14 mouse cellular contexts compared by ENCODE assay signal in the genomic region with DNA sequence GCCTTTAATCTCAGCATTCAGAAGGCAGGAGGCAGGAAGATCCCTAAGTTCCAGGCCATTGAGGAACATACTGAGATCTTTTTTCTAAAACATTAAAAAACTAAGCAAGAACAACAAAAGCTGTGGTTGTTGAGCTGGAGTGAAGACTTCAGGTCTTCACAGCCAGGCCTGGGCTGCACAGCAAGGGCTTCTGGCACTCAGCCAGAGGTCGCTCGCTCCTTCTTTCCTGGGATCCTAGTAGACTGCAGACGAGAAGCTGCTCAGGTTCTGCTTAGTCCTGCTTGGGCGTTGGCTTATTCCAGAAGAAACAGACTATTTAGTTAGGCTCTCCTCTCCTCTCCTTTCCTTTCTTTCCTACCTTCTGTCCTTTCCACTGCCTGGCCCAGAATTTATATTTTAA. TPM values are rescaled to one million over a fixed set of nuclear protein-coding genes. Genes with fewer than 3 reads are reported as not detected.
DNase-seq lines count a peak whose midpoint lies in the region; ATAC-seq and TF ChIP-seq lines count a peak whose summit lies in the region.
"Had no signal": no experiment of that assay in that cellular context is flagged by ENCODE, and none has a peak within 500 bp of the region (broad histone marks: within the 10 kb centered on the region; RNA-seq: fewer than 3 reads in every experiment).

No protein-coding gene starts in this region.

- no peak overlapping the region for H3K27ac ChIP-seq in heart, postnatal 0 days (ENCODE audit: low read depth)
- H3K27ac ChIP-seq in heart, embryonic 10.5 days = no peak overlapping the region
- H3K27ac ChIP-seq in lung, postnatal 0 days (ENCODE audit: low read length) = no peak overlapping the region
- H3K27ac ChIP-seq in kidney, postnatal 0 days = no peak overlapping the region
- H3K27ac ChIP-seq in forebrain, embryonic 10.5 days = no peak overlapping the region
- H3K27ac ChIP-seq: embryonic facial prominence, embryonic 15.5 days; macrophage had no signal

- 31% methylated on average over 4 of the region's 4 CpGs for WGBS in heart, postnatal 0 days
- 66% methylated on average over 4 of the region's 4 CpGs for WGBS in heart, embryonic 10.5 days
- WGBS in lung, postnatal 0 days = 43% methylated on average over 4 of the region's 4 CpGs
- 57% methylated on average over 4 of the region's 4 CpGs for WGBS in kidney, postnatal 0 days
- WGBS in forebrain, embryonic 10.5 days = 93% methylated on average over 4 of the region's 4 CpGs

- TF ChIP-seq EP300 in heart, postnatal 0 days (IDR thresholded peaks at IDR 0.05; ENCODE audit: low read depth) = no peak
- TF ChIP-seq EP300 in lung, postnatal 0 days (IDR thresholded peaks at IDR 0.05) = no peak

- peaks cover 4% of the 10 kb centered on the region; the same call in 1 of the 2 replicates for H3K4me1 ChIP-seq in heart, postnatal 0 days (ENCODE audit: control insufficient read depth, insufficient read depth)
- H3K4me1 ChIP-seq in heart, embryonic 10.5 days = 0 out of 2 replicates have a peak, but pooled peaks cover 3% of the 10 kb centered on the region
- peaks cover 3% of the 10 kb centered on the region; the same call in 1 of the 2 replicates for H3K4me1 ChIP-seq in lung, postnatal 0 days (ENCODE audit: insufficient read depth, low read depth, low read length)
- H3K4me1 ChIP-seq in kidney, postnatal 0 days (replicated peaks; ENCODE audit: insufficient read depth, low read length) = no peaks in the 10 kb centered on the region
- no peaks in the 10 kb centered on the region; the same call in 1 of the 2 replicates for H3K4me1 ChIP-seq in forebrain, embryonic 10.5 days

- H3K4me3 ChIP-seq in heart, postnatal 0 days (ENCODE audit: low read depth, low read length) = no peak overlapping the region
- H3K4me3 ChIP-seq in heart, embryonic 10.5 days = no peak overlapping the region
- no peak overlapping the region for H3K4me3 ChIP-seq in lung, postnatal 0 days (ENCODE audit: low read depth, low read length)
- no peak overlapping the region for H3K4me3 ChIP-seq in kidney, postnatal 0 days (replicated peaks; ENCODE audit: low read depth, low read length)
- H3K4me3 ChIP-seq in forebrain, embryonic 10.5 days = no peak overlapping the region
- H3K4me3 ChIP-seq: embryonic facial prominence, embryonic 15.5 days had no signal

- H3K9me3 ChIP-seq in heart, postnatal 0 days (replicated peaks; ENCODE audit: control insufficient read depth, low read length) = no peaks in the 10 kb centered on the region
- H3K9me3 ChIP-seq in heart, embryonic 10.5 days = no peaks in the 10 kb centered on the region
- H3K9me3 ChIP-seq in lung, postnatal 0 days (ENCODE audit: low read length) = no peaks in the 10 kb centered on the region
- H3K9me3 ChIP-seq in kidney, postnatal 0 days (replicated peaks; ENCODE audit: low read length) = no peaks in the 10 kb centered on the region
- no peaks in the 10 kb centered on the region for H3K9me3 ChIP-seq in forebrain, embryonic 10.5 days
- H3K9me3 ChIP-seq: embryonic facial prominence, embryonic 15.5 days had no signal

- H3K36me3 ChIP-seq in heart, postnatal 0 days (replicated peaks; ENCODE audit: control insufficient read depth, insufficient read depth, low read length) = no peaks in the 10 kb centered on the region
- H3K36me3 ChIP-seq in heart, embryonic 10.5 days = peaks cover 10% of the 10 kb centered on the region; the same call in 1 of the 2 replicates
- no peaks in the 10 kb centered on the region for H3K36me3 ChIP-seq in lung, postnatal 0 days (ENCODE audit: insufficient read depth, low read length)
- H3K36me3 ChIP-seq in kidney, postnatal 0 days (ENCODE audit: insufficient read depth, low read length) = 0 out of 2 replicates have a peak, but pooled peaks cover 2% of the 10 kb centered on the region
- peaks cover 23% of the 10 kb centered on the region for H3K36me3 ChIP-seq in forebrain, embryonic 10.5 days (replicated peaks)
- H3K36me3 ChIP-seq: embryonic facial prominence, embryonic 15.5 days had no signal

- H3K4me2 ChIP-seq in heart, postnatal 0 days (ENCODE audit: low read depth, low read length) = no peak overlapping the region
- no peak overlapping the region for H3K4me2 ChIP-seq in lung, postnatal 0 days (replicated peaks; ENCODE audit: low read depth, low read length)
- no peak overlapping the region for H3K4me2 ChIP-seq in kidney, postnatal 0 days (ENCODE audit: low read length)
- H3K4me2 ChIP-seq: embryonic facial prominence, embryonic 15.5 days had no signal

- peak; percentile 40 for DNase-seq in heart, postnatal 0 days (ENCODE audit: low spot score)
- DNase-seq in heart, embryonic 10.5 days (ENCODE audit: low spot score) = no peak
- peak; percentile 29 for DNase-seq in lung, postnatal 0 days (ENCODE audit: low spot score)
- no peak for DNase-seq in lung, postnatal 25 days (ENCODE audit: low spot score)
- DNase-seq in brain, adult 2 months (ENCODE audit: low read depth, low spot score) = peak; percentile 70
- DNase-seq in kidney, postnatal 0 days (ENCODE audit: low spot score) = peak; percentile 21
- DNase-seq in forebrain, embryonic 10.5 days (ENCODE audit: extremely low spot score, low spot score) = no peak
- DNase-seq: gastrocnemius, postnatal 36 days; layer of hippocampus, adult 9-11 months; thymus, postnatal 36 days had no signal

- no peaks in the 10 kb centered on the region for H3K27me3 ChIP-seq in heart, postnatal 0 days (ENCODE audit: control insufficient read depth, insufficient read depth, low read length)
- no peaks in the 10 kb centered on the region for H3K27me3 ChIP-seq in heart, embryonic 10.5 days (ENCODE audit: insufficient read depth, poor library complexity, severe bottlenecking)
- H3K27me3 ChIP-seq in lung, postnatal 0 days (replicated peaks; ENCODE audit: insufficient read depth, low read length) = no peaks in the 10 kb centered on the region
- no peaks in the 10 kb centered on the region for H3K27me3 ChIP-seq in kidney, postnatal 0 days (ENCODE audit: insufficient read depth, low read length)
- no peaks in the 10 kb centered on the region for H3K27me3 ChIP-seq in forebrain, embryonic 10.5 days (ENCODE audit: poor library complexity, severe bottlenecking)
- H3K27me3 ChIP-seq: CH12.LX; embryonic facial prominence, embryonic 15.5 days had no signal

- H3K9ac ChIP-seq in heart, postnatal 0 days (replicated peaks; ENCODE audit: low read depth, low read length) = no peak overlapping the region
- no peak overlapping the region for H3K9ac ChIP-seq in lung, postnatal 0 days (replicated peaks; ENCODE audit: low read depth)
- H3K9ac ChIP-seq in kidney, postnatal 0 days (ENCODE audit: low read depth, low read length) = no peak overlapping the region
- H3K9ac ChIP-seq: embryonic facial prominence, embryonic 15.5 days had no signal

- TF ChIP-seq CTCF in heart, postnatal 0 days (IDR thresholded peaks at IDR 0.05; ENCODE audit: low read depth) = no peak
- no peak for TF ChIP-seq CTCF in lung, postnatal 0 days (IDR thresholded peaks at IDR 0.05)
- no peak for TF ChIP-seq CTCF in kidney, postnatal 0 days (IDR thresholded peaks at IDR 0.05; ENCODE audit: low read depth)

- no peak for ATAC-seq in heart, postnatal 0 days (ENCODE audit: insufficient read depth, low read depth)
- no peak for ATAC-seq in lung, postnatal 0 days
- ATAC-seq in kidney, postnatal 0 days (replicated peaks; ENCODE audit: low FRiP score, low read depth) = no peak
- ATAC-seq: forebrain, embryonic 16.5 days had no signal

RNA-seq across cellular contexts. Expression of a gene that starts 20.8 kb away (rescaled TPM):
- 36.3 and 37.6 TPM in 2 replicates for total RNA-seq in heart, postnatal 0 days (2014; rRNA removed; ENCODE audit: low replicate concordance)
- polyA plus RNA-seq in heart, postnatal 0 days (2015; fragmentation: Nextera tagmentation; extraction: Ambion mirVana) = 13.3 and 13.6 TPM in 2 replicates
- polyA plus RNA-seq in heart, embryonic 10.5 days (2016; fragmentation: Nextera tagmentation; extraction: Ambion mirVana) = 29.8 and 40.3 TPM in 2 replicates
- polyA plus RNA-seq in lung, postnatal 0 days (2015; fragmentation: Nextera tagmentation; extraction: Ambion mirVana) = 65.9 and 68.1 TPM in 2 replicates
- polyA plus RNA-seq in kidney, postnatal 0 days (2015; fragmentation: Nextera tagmentation; extraction: Ambion mirVana) = 53.0 and 54.7 TPM in 2 replicates
- 52.3 and 54.3 TPM in 2 replicates for polyA plus RNA-seq in forebrain, embryonic 10.5 days (2016; fragmentation: Nextera tagmentation; extraction: Ambion mirVana)

RNA-seq across cellular contexts. Expression of a gene that starts 34.6 kb away (rescaled TPM):
- total RNA-seq in heart, postnatal 0 days (2014; rRNA removed; ENCODE audit: low replicate concordance) = 32.1 and 44.9 TPM in 2 replicates
- 12.8 and 14.1 TPM in 2 replicates for polyA plus RNA-seq in heart, postnatal 0 days (2015; fragmentation: Nextera tagmentation; extraction: Ambion mirVana)
- 22.5 and 32.2 TPM in 2 replicates for polyA plus RNA-seq in heart, embryonic 10.5 days (2016; fragmentation: Nextera tagmentation; extraction: Ambion mirVana)
- polyA plus RNA-seq in lung, postnatal 0 days (2015; fragmentation: Nextera tagmentation; extraction: Ambion mirVana) = 31.8 and 33.1 TPM in 2 replicates
- polyA plus RNA-seq in kidney, postnatal 0 days (2015; fragmentation: Nextera tagmentation; extraction: Ambion mirVana) = 31.4 and 33.0 TPM in 2 replicates
- polyA plus RNA-seq in forebrain, embryonic 10.5 days (2016; fragmentation: Nextera tagmentation; extraction: Ambion mirVana) = 17.2 and 17.9 TPM in 2 replicates

RNA-seq across cellular contexts. Expression of a gene that starts 40.2 kb away (rescaled TPM):
- 506 and 520 TPM in 2 replicates for total RNA-seq in heart, postnatal 0 days (2014; rRNA removed; ENCODE audit: low replicate concordance)
- 681 and 696 TPM in 2 replicates for polyA plus RNA-seq in heart, postnatal 0 days (2015; fragmentation: Nextera tagmentation; extraction: Ambion mirVana)
- polyA plus RNA-seq in heart, embryonic 10.5 days (2016; fragmentation: Nextera tagmentation; extraction: Ambion mirVana) = 323 and 356 TPM in 2 replicates
- polyA plus RNA-seq in lung, postnatal 0 days (2015; fragmentation: Nextera tagmentation; extraction: Ambion mirVana) = 203 and 225 TPM in 2 replicates
- polyA plus RNA-seq in kidney, postnatal 0 days (2015; fragmentation: Nextera tagmentation; extraction: Ambion mirVana) = 417 and 423 TPM in 2 replicates
- 226 and 228 TPM in 2 replicates for polyA plus RNA-seq in forebrain, embryonic 10.5 days (2016; fragmentation: Nextera tagmentation; extraction: Ambion mirVana)

RNA-seq across cellular contexts. Expression of a gene that starts 57.2 kb away (rescaled TPM):
- 1.9 and 2.1 TPM in 2 replicates for total RNA-seq in heart, postnatal 0 days (2014; rRNA removed; ENCODE audit: low replicate concordance)
- 3.1 and 3.2 TPM in 2 replicates for polyA plus RNA-seq in heart, postnatal 0 days (2015; fragmentation: Nextera tagmentation; extraction: Ambion mirVana)
- polyA plus RNA-seq in heart, embryonic 10.5 days (2016; fragmentation: Nextera tagmentation; extraction: Ambion mirVana) = 2.1 and 3.0 TPM in 2 replicates
- 33.2 and 38.3 TPM in 2 replicates for polyA plus RNA-seq in lung, postnatal 0 days (2015; fragmentation: Nextera tagmentation; extraction: Ambion mirVana)
- polyA plus RNA-seq in kidney, postnatal 0 days (2015; fragmentation: Nextera tagmentation; extraction: Ambion mirVana) = 3.8 and 3.9 TPM in 2 replicates
- polyA plus RNA-seq in forebrain, embryonic 10.5 days (2016; fragmentation: Nextera tagmentation; extraction: Ambion mirVana) = 0.36 and 0.58 TPM in 2 replicates

Comparison
In these comparisons a context has a peak if more than half of its experiments do, and no peak if none do; other contexts are left out.
1. DNase-seq: peak in heart, postnatal 0 days (single experiment), lung, postnatal 0 days (single experiment), brain, adult 2 months (single experiment) and kidney, postnatal 0 days (single experiment); none in heart, embryonic 10.5 days (single experiment), lung, postnatal 25 days (single experiment) and forebrain, embryonic 10.5 days (single experiment).